Mouse (Mus musculus): ENCODE data around the gene Bmp6. TPM values are rescaled to one million over a fixed set of nuclear protein-coding genes. Genes with fewer than 3 reads are reported as not detected.

The Bmp6 gene
- total RNA-seq, 1 experiment from 2014 or later: 9.6 TPM

- no peak for DNase-seq
These were observed 8.7 kb downstream of the Bmp6 start for GRCm38 (mm10) chr13:38353420-38354255.

DNA sequence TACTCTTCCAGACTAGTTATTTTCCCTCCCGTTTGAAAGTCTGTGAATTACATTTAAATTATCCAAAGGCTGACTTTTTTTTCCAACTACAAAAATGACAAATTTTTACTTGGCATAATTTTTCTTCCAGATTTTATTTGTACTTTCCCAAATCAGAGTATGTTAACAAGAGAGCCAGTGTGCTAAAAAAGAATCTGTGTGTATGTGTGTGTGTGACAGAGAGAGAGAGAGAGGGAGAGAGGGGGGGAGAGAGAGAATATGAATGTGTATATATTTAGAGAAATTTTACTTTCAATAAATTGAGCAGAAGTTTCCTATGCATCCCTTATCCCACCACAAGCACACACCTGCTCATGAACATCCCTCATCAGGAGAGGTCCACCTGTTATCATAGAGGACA lies 9.4 kb downstream of the Bmp6 start:
- no peak for DNase-seq

DNA sequence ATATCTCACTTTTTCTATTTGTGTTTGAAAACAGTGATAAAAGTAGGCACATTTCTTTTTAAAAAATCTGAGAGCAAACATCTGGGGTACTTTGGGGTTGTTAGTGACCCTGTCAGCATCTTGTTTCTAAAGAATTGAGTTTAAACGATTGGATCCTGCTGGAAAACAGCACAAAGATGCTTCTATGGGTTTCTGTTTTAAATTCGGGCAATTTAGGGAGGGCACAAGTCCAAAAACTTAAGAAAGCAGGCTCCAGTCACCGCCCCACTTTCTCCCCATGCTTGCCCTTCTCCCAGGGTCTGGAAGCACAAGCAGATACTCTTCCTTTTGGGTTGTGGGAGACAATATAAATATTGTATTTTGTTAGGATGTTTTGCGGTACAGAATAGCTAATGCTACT lies 14.1 kb downstream of the Bmp6 start:
- DNase-seq: no peak

DNA sequence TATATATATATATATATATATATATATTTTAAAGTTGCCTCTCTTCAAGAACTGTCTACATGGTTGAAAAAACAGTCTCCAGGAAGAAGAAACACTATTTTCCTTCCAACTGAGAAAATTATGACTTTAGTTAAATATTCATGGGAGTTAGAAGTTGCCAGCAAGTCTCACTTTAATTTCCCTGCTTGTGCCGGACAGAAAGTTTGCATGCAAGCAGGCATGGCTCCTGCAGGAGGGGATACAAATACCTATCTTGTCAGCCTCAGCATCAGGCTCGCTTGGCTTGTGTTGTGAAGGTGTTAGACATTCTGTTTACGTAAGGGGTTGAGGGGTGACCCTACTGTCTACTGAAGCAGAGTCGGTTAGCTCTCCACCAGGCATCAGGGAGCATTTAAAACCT lies 17.8 kb downstream of the Bmp6 start:
- no peak for DNase-seq

- DNase-seq: no peak
These were observed 19.0 kb downstream of the Bmp6 start for GRCm38 (mm10) chr13:38363869-38364268.

- no peak for DNase-seq
These were observed 24.7 kb downstream of the Bmp6 start for GRCm38 (mm10) chr13:38369624-38370023.

DNA sequence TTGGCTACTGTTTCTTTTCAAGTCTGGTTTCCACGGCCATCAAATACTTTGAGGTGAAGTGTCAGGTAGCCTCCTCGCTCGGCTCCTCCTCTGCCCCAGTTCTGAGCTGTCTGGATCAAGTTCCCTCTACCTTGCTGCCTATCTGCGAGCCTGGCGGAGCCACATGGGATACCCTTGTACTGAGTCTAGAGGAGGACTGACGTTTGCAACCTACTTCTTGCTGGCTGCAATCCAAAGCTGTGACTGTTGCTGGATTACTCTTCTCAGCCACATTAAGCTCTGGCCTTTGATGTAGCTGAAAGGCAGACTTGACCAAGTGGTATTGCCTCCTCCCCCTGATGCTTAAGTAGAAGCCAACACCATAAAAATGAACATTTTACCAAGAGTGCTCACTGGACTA lies 31.2 kb downstream of the Bmp6 start:
- DNase-seq: no peak

DNA sequence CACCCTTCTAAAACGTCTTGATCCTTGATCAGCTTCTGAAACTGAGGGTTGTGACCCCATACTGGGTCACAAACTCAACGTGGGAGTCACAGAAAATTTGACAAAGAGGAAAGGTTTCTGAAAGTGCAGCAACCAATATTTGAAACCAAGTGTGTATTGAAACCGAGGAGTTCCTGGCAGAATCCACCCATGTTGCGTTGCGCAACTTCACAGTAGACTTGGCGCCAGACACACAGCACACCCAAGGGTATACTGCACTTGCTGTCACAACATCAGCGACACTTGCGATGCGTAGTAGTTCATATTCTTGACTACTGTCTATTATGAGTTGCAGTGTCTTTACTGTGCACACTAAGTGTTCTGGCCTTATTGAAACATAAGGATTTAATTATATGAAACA lies 32.4 kb downstream of the Bmp6 start:
- DNase-seq: peak; percentile 53

DNA sequence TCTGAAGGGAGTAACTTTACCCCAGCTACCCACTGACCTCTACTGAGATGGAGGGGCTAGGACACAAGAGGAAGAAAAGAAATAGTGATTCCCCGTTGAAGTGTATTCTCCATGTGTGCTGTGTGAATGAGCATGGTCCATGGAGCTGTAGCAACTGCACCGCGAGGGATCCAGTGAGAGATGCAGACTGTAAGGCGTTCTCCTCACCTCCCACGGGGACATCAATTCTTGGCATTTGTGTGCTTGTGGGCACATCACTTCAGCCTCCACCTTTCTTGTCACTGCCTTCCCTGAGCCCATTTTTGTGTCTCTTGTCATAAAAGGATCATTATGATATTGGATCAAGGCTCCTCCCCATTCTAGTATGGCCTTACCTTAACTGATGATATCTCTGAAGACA lies 34.9 kb downstream of the Bmp6 start:
- no peak for DNase-seq

DNA sequence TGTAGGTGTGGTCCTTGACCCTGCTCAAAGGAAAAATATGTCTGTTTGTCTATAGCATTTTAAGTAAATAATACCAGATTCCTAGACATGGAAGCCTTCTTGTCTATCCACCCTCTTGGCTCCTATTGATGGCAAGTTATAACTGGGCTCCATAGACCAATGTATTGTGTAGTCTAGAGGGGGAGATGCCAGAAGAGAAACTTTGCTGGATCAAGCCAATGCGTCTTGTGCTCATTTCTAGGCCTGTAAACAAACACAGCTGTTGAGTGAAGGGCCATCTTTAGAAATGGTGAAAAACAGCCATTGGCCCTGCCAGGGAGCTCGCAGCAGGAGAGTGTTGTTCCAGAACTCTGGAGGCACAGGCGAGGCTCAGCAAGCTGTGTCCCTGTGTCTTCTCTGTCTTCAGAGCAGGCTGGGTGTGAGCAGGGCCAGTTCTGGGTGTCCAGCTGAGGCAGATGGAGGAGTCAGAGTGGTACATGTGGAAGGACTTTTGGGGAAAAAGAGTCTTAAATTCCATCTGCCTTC lies 41.2 kb downstream of the Bmp6 start:
- DNase-seq: no peak

GRCm38 (mm10) chr13:38387453-38388040 lies 42.6 kb downstream of the Bmp6 start:
- DNase-seq: no peak

DNA sequence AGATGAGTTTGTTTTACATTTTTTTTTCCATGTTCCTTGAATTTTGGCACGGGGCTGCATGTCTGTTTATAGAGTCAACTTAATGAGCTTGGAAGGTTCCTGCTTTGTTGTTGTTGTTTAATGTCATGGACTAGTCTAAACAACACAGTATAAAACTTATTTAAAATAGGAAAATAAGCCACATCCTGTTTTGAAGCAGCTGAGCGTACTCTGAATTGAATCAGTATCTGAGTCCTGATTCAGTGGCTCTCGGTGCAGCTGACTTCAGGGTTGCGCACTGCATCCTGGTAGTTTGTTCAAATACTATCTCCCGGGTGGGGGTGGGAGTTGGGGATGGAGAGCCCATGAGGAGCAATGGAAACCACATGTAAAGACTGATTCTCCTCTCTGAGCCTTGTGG lies 48.5 kb downstream of the Bmp6 start:
- no peak for DNase-seq

GRCm38 (mm10) chr13:38395026-38395425 lies 50.1 kb downstream of the Bmp6 start:
- DNase-seq: no peak

DNA sequence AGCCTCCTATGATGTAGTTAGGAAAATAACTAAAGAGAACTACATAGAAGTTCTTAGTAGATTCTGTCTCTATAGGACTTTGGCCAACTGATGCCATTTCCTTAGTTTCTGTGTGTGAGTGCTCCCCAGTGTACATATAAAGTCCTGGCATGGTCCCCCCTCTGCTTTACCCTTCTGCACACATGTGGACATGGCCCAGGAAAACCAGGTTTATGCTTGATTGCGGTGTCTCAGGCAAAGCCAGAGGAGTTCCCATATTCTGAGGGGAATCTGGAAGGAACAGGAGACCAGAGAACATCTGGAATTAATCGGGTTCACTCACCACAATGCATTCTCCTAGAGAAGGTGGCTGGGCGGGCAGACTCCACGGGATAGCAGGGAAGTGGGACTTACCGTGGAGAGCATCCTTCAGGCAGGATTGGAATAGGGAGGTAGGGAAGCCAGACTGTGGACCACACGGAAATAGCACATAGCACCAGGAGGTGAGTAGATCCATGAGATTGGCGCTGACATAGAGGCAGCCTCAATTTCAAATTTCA lies 52.2 kb downstream of the Bmp6 start:
- DNase-seq: no peak

DNA sequence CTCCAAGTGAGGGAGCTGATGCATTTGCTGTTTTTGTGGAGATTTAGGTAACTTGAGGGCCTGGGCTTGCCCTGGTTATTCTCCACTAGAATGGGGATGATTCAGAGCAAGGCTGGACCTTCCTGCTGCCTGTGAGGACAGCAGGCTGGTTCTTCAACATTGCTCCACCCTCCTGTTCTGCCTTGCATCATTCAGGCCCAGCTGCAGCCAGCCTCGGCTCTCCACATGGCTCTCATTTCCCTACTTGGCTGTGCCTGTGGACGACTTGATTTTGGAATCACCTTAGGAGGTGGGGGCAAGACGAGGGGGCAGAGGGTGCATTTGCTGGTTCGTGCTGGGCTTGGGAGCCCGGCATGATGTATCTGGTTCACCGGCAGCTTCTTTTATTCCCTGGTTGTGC lies 53.8 kb downstream of the Bmp6 start:
- no peak for DNase-seq

GRCm38 (mm10) chr13:38400662-38401061 lies 55.8 kb downstream of the Bmp6 start:
- no peak for DNase-seq

- DNase-seq: no peak
These were observed 62.9 kb downstream of the Bmp6 start for GRCm38 (mm10) chr13:38407611-38408315.

- DNase-seq: no peak
These were observed 63.7 kb downstream of the Bmp6 start for GRCm38 (mm10) chr13:38408636-38409035.

- DNase-seq: peak; percentile 80
These were observed 65.5 kb downstream of the Bmp6 start for GRCm38 (mm10) chr13:38410322-38410865.

DNA sequence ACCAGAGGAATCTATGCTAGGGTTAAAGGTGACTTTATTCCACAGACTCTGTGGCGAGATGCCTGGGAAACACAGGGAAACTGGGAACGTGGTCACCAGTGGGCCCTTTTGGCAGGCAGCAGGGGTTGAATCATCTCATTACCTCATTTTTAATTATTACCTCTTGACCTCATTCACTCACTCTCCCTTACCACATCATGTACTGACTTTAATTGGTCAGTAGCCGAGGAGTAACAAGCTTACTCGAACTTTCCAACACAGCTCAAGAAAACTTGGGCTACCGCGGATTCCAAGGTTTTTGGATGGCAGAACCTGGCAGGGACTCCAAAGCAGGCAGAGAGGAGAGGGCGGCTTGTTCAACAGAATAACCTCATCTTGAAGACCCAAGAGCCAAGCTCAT lies 74.9 kb downstream of the Bmp6 start:
- DNase-seq: no peak

- no peak for DNase-seq
These were observed 77.6 kb downstream of the Bmp6 start for GRCm38 (mm10) chr13:38422491-38422890.

DNA sequence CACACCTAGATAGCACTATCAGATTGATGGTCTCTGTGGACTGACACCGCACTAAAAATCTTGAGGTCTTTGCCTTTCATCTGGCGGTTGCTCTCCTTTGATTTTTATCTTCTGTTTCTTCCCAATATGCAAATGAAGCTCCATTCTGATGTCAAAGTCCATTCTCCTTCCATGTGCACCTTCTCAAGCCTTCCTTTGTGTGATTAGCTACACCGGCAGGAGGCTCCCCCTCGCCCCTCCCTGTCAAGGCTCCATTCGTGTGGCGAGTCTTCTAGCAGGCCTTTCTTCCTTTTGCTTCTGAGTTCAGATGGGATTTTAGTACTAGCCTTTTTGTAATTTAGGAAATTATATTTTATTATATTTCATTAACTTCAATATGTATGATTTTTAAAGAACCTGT lies 80.4 kb downstream of the Bmp6 start:
- no peak for DNase-seq

DNA sequence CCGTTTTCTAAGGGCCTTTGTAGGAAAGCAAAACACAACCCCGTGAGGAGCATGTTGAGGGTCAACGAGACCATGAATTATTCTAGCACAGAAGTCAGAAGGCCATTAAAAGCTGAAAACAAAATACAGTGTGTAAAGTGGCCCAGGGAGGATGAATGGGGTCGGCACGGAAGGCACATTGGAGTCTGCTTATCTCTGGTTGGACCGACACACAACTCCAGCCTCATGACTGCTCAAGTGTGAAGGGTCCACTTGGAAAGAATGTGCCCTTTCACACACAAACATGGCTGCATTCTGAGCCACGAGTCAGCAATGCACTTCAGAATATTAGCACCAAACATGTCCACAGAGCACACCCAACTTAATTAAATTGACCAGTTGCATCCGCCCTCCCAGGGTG lies 84.8 kb downstream of the Bmp6 start:
- no peak for DNase-seq

Data from adrenal gland, postnatal 14 days (tissue).